Mouse (Mus musculus) erythroblast, embryonic 14.5 days (primary cell): ENCODE measurements around the gene Arrb2.

Experiments
- GATA1 ChIP-seq: IDR thresholded peaks from 2 replicates; pipeline ENCODE4 v1.6.1; 2012; ENCODE audit warnings: low read length, inconsistent platforms, mixed read lengths
- TAL1 ChIP-seq: IDR thresholded peaks from 3 replicates; pipeline ENCODE4 v1.6.1; 2012; ENCODE audit warnings: low read length, inconsistent platforms, mixed read lengths

DNA sequence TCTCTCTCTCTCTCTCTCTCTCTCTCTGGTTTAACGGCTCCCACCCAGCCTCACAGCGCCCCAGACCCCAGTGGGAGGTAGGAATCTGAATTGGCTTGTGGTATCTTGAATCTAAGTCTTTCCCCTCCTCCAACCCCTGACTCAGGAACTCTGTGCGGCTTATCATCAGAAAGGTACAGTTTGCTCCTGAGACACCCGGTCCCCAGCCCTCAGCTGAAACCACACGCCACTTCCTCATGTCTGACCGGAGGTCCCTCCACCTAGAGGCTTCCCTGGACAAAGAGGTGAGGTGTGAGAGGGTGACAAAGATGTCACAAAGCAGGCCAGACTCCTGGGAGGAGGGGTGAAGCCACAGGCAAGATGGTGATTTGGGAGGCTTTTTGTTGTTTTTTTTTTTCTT lies 5.0 kb downstream of the Arrb2 start:
- TF ChIP-seq TAL1 (no peak), GATA1 (no peak)
